Mouse (Mus musculus) CH12.LX (cell line): ENCODE measurements around the gene Larp1. TPM values are rescaled to one million over a fixed set of nuclear protein-coding genes. Genes with fewer than 3 reads are reported as not detected.

ENCODE experiments used
- DNase-seq: peaks from one replicate; pipeline ENCODE4 v3.0.0-alpha.2; 2013; ENCODE audit errors: extremely low read depth
- H3K27ac ChIP-seq: 2 replicates; pipeline ENCODE4 v1.5.1; 2012; ENCODE audit warnings: low read depth, mild to moderate bottlenecking, control low read depth, moderate library complexity; ENCODE audit not compliant: insufficient read depth
- H3K27me3 ChIP-seq: replicated peaks from 2 replicates; pipeline ENCODE3; 2012; ENCODE audit warnings: inconsistent platforms
- H3K36me3 ChIP-seq, 2 experiments: replicated peaks in 1 of 2; 2 replicates each; pipeline versions ENCODE3 to v1.6.1; 2012; ENCODE audit warnings: inconsistent platforms in 1 of 2, low read length in 1 of 2, mild to moderate bottlenecking in 1 of 2, mixed read lengths in 1 of 2, moderate library complexity in 1 of 2; ENCODE audit not compliant: control insufficient read depth in 1 of 2, insufficient read depth in 1 of 2
- H3K4me1 ChIP-seq, 2 experiments: 2 replicates each; pipeline ENCODE4 v1.6.1; 2012; ENCODE audit warnings: inconsistent platforms in 1 of 2, moderate library complexity in 1 of 2; ENCODE audit not compliant: insufficient read depth in 2 of 2, control insufficient read depth in 1 of 2
- H3K4me2 ChIP-seq: 2 replicates; pipeline ENCODE4 v1.6.1; 2012; ENCODE audit warnings: low read depth, mild to moderate bottlenecking, control low read depth; ENCODE audit not compliant: poor library complexity, insufficient read depth, severe bottlenecking
- H3K4me3 ChIP-seq, 3 experiments: fragments of 150-350 bp in 1 of 3; sonication (generic) in 1 of 3; replicated peaks in 1 of 3; 2 replicates each; pipeline versions ENCODE3 to v1.5.1; 2011 to 2012; ENCODE audit warnings: low read depth in 2 of 3, low read length in 2 of 3, mild to moderate bottlenecking in 2 of 3, moderate library complexity in 2 of 3, control low read depth in 1 of 3, improper control_type of control experiment in 1 of 3, inconsistent platforms in 1 of 3, mixed read lengths in 1 of 3; ENCODE audit not compliant: poor library complexity in 1 of 3
- H3K79me2 ChIP-seq: replicated peaks from 2 replicates; pipeline ENCODE4 v1.6.1; 2012; ENCODE audit warnings: mild to moderate bottlenecking, moderate library complexity; ENCODE audit not compliant: control insufficient read depth, poor library complexity, insufficient read depth, severe bottlenecking; ENCODE audit errors: extremely low read depth
- H3K9ac ChIP-seq: 2 replicates; pipeline ENCODE4 v1.6.1; 2012; ENCODE audit warnings: low read depth, mild to moderate bottlenecking, control low read depth, moderate library complexity; ENCODE audit not compliant: insufficient read depth
- H3K9me3 ChIP-seq: replicated peaks from 2 replicates; pipeline ENCODE3; 2012; ENCODE audit warnings: low read length, inconsistent platforms, mixed read lengths
- BHLHE40 ChIP-seq: IDR thresholded peaks from 2 replicates; pipeline ENCODE4 v1.6.1; 2011; ENCODE audit warnings: mild to moderate bottlenecking, low read depth, low read length, improper control_type of control experiment
- CHD1 ChIP-seq: IDR thresholded peaks from 2 replicates; pipeline ENCODE4 v1.6.1; 2012; ENCODE audit warnings: low read depth, low read length, improper control_type of control experiment, inconsistent platforms
- CHD2 ChIP-seq: IDR thresholded peaks from 2 replicates; pipeline ENCODE4 v1.6.1; 2011; ENCODE audit warnings: low read length, improper control_type of control experiment
- CTCF ChIP-seq, 2 experiments: IDR thresholded peaks in 1 of 2; conservative IDR thresholded peaks in 1 of 2; 2 replicates each; pipeline ENCODE4 v1.5.1; 2011 to 2012; ENCODE audit warnings: low read depth in 2 of 2, low read length in 2 of 2, improper control_type of control experiment in 1 of 2, inconsistent platforms in 1 of 2, mild to moderate bottlenecking in 1 of 2, moderate library complexity in 1 of 2
- E2F4 ChIP-seq: IDR thresholded peaks from 2 replicates; pipeline ENCODE4 v1.6.1; 2011; ENCODE audit warnings: low read depth, low read length, improper control_type of control experiment; ENCODE audit not compliant: insufficient replicate concordance
- ELF1 ChIP-seq: IDR thresholded peaks from 2 replicates; pipeline ENCODE4 v1.6.1; 2014; ENCODE audit warnings: low read depth, mild to moderate bottlenecking, inconsistent platforms, low read length, improper control_type of control experiment
- EP300 ChIP-seq: IDR thresholded peaks from 2 replicates; pipeline ENCODE4 v1.6.1; 2011; ENCODE audit warnings: low read length, improper control_type of control experiment
- ETS1 ChIP-seq: conservative IDR thresholded peaks from 2 replicates; pipeline ENCODE4 v1.6.1; 2012; ENCODE audit warnings: low read depth, mild to moderate bottlenecking, inconsistent platforms, low read length, improper control_type of control experiment, moderate library complexity
- GABPA ChIP-seq: IDR thresholded peaks from 2 replicates; pipeline ENCODE4 v1.6.1; 2012; ENCODE audit warnings: low read depth, low read length, improper control_type of control experiment, inconsistent platforms; ENCODE audit not compliant: insufficient replicate concordance
- HCFC1 ChIP-seq: IDR thresholded peaks from 2 replicates; pipeline ENCODE4 v1.6.1; 2012; ENCODE audit warnings: low read depth, mild to moderate bottlenecking, inconsistent platforms, low read length, improper control_type of control experiment
- IRF4 ChIP-seq: IDR thresholded peaks from 2 replicates; pipeline ENCODE4 v1.6.1; 2014; ENCODE audit warnings: low read depth, mild to moderate bottlenecking, inconsistent platforms, low read length, improper control_type of control experiment
- JUN ChIP-seq: IDR thresholded peaks from 2 replicates; pipeline ENCODE4 v1.6.1; 2011; ENCODE audit warnings: low read depth, mild to moderate bottlenecking, low read length, improper control_type of control experiment, moderate library complexity; ENCODE audit not compliant: insufficient read depth
- JUND ChIP-seq: conservative IDR thresholded peaks from 2 replicates; pipeline ENCODE4 v1.6.1; 2011; ENCODE audit warnings: low read depth, low read length, improper control_type of control experiment
- KAT2A ChIP-seq: IDR thresholded peaks from 2 replicates; pipeline ENCODE4 v1.6.1; 2012; ENCODE audit warnings: low read length, improper control_type of control experiment, inconsistent platforms; ENCODE audit not compliant: insufficient replicate concordance
- MAFK ChIP-seq: IDR thresholded peaks from 2 replicates; pipeline ENCODE4 v1.6.1; 2011; ENCODE audit warnings: low read length, improper control_type of control experiment; ENCODE audit not compliant: insufficient replicate concordance
- MAX ChIP-seq: IDR thresholded peaks from 2 replicates; pipeline ENCODE4 v1.6.1; 2011; ENCODE audit warnings: low read length, improper control_type of control experiment
- MAZ ChIP-seq: IDR thresholded peaks from 2 replicates; pipeline ENCODE4 v1.6.1; 2012; ENCODE audit warnings: low read depth, mild to moderate bottlenecking, inconsistent platforms, low read length, improper control_type of control experiment, moderate library complexity
- MEF2A ChIP-seq: IDR thresholded peaks from 2 replicates; pipeline ENCODE4 v1.6.1; 2014; ENCODE audit warnings: low read depth, mild to moderate bottlenecking, inconsistent platforms, low read length, improper control_type of control experiment, borderline replicate concordance
- MXI1 ChIP-seq: IDR thresholded peaks from 2 replicates; pipeline ENCODE4 v1.6.1; 2011; ENCODE audit warnings: mild to moderate bottlenecking, low read depth, low read length, improper control_type of control experiment
- MYC ChIP-seq: IDR thresholded peaks from 2 replicates; pipeline ENCODE4 v1.6.1; 2011; ENCODE audit warnings: low read depth, mild to moderate bottlenecking, improper control_type of control experiment, low read length
- NELFE ChIP-seq: IDR thresholded peaks from 2 replicates; pipeline ENCODE4 v1.6.1; 2011; ENCODE audit warnings: low read depth, low read length, improper control_type of control experiment
- NRF1 ChIP-seq: IDR thresholded peaks from 2 replicates; pipeline ENCODE4 v1.6.1; 2014; ENCODE audit warnings: low read depth, mild to moderate bottlenecking, inconsistent platforms, low read length, improper control_type of control experiment, moderate library complexity
- PAX5 ChIP-seq: IDR thresholded peaks from 2 replicates; pipeline ENCODE4 v1.6.1; 2012; ENCODE audit warnings: low read length, inconsistent platforms, mixed read lengths
- POLR2A ChIP-seq: IDR thresholded peaks from 2 replicates; pipeline ENCODE4 v1.6.1; 2011; ENCODE audit warnings: low read depth, mild to moderate bottlenecking, improper control_type of control experiment, low read length
- POLR2AphosphoS2 ChIP-seq: IDR thresholded peaks from 2 replicates; pipeline ENCODE4 v1.6.1; 2011; ENCODE audit warnings: low read depth, low read length, improper control_type of control experiment
- RAD21 ChIP-seq: IDR thresholded peaks from 2 replicates; pipeline ENCODE4 v1.6.1; 2011; ENCODE audit warnings: low read depth, mild to moderate bottlenecking, low read length, improper control_type of control experiment, moderate library complexity
- RCOR1 ChIP-seq: conservative IDR thresholded peaks from 2 replicates; pipeline ENCODE4 v1.6.1; 2012; ENCODE audit warnings: low read depth, mild to moderate bottlenecking, inconsistent platforms, low read length, improper control_type of control experiment
- SIN3A ChIP-seq: IDR thresholded peaks from 2 replicates; pipeline ENCODE4 v1.6.1; 2012; ENCODE audit warnings: low read length, improper control_type of control experiment, inconsistent platforms
- SMC3 ChIP-seq: IDR thresholded peaks from 2 replicates; pipeline ENCODE4 v1.6.1; 2011; ENCODE audit warnings: low read depth, low read length, improper control_type of control experiment
- TBP ChIP-seq: conservative IDR thresholded peaks from 2 replicates; pipeline ENCODE4 v1.6.1; 2011; ENCODE audit warnings: low read depth, low read length, improper control_type of control experiment
- TCF12 ChIP-seq: IDR thresholded peaks from 2 replicates; pipeline ENCODE4 v1.6.1; 2014; ENCODE audit warnings: low read depth, mild to moderate bottlenecking, inconsistent platforms, low read length, improper control_type of control experiment
- UBTF ChIP-seq: IDR thresholded peaks from 2 replicates; pipeline ENCODE4 v1.6.1; 2012; ENCODE audit warnings: low read depth, mild to moderate bottlenecking, inconsistent platforms, low read length, improper control_type of control experiment, moderate library complexity
- USF1 ChIP-seq: IDR thresholded peaks from 2 replicates; pipeline ENCODE4 v1.6.1; 2014; ENCODE audit warnings: low read depth, mild to moderate bottlenecking, inconsistent platforms, low read length, improper control_type of control experiment
- USF2 ChIP-seq: conservative IDR thresholded peaks from 2 replicates; pipeline ENCODE4 v1.6.1; 2011; ENCODE audit warnings: low read depth, low read length, improper control_type of control experiment
- ZC3H11A ChIP-seq: IDR thresholded peaks from 2 replicates; pipeline ENCODE4 v1.6.1; 2012; ENCODE audit warnings: low read depth, mild to moderate bottlenecking, inconsistent platforms, low read length, improper control_type of control experiment
- ZKSCAN1 ChIP-seq: IDR thresholded peaks from 2 replicates; pipeline ENCODE4 v1.6.1; 2012; ENCODE audit warnings: low read depth, inconsistent platforms, low read length, improper control_type of control experiment, borderline replicate concordance
- ZMIZ1 ChIP-seq: IDR thresholded peaks from 2 replicates; pipeline ENCODE4 v1.6.1; 2012; ENCODE audit warnings: low read depth, mild to moderate bottlenecking, inconsistent platforms, low read length, improper control_type of control experiment
- ZNF384 ChIP-seq: IDR thresholded peaks from 2 replicates; pipeline ENCODE4 v1.6.1; 2012; ENCODE audit warnings: low read depth, low read length, improper control_type of control experiment, inconsistent platforms
- dilution Hi-C: fragments of 300-500 bp; cut with MboI; formaldehyde crosslinking; loops from 2 replicates; pipeline ENCODE4 v1.14.3; 2020; ENCODE audit warnings: low sequenced_read_pairs; ENCODE audit not compliant: extremely low pct_unique_long_range_greater_than_20kb, extremely low pct_ligation_motif_present
- in situ Hi-C: fragments of 300-500 bp; cut with MboI; formaldehyde crosslinking; loops from 3 replicates; pipeline ENCODE4 v1.14.3; 2019; ENCODE audit warnings: low sequenced_read_pairs, low pct_ligation_motif_present, low pct_unique_long_range_greater_than_20kb, mixed read lengths
- polyA plus RNA-seq: library from polyadenylated mRNA; unstranded; fragments of >175 nt; gene quantifications from 2 replicates; pipeline ENCODE4 v1.2.1, GENCODE M21; 2012; ENCODE audit warnings: low read depth; ENCODE audit not compliant: insufficient read length
- total RNA-seq, 2 experiments: library from RNA; depleted of rRNA; stranded (reverse); fragments of 300-350 nt in 1 of 2; fragments of >200 nt in 1 of 2; gene quantifications; 2 replicates each; pipeline ENCODE4 v1.2.3; 2012 to 2014

The Larp1 gene
- total and polyA plus RNA-seq, 3 experiments = 38.2 to 284 (median 94.1) TPM

DNA sequence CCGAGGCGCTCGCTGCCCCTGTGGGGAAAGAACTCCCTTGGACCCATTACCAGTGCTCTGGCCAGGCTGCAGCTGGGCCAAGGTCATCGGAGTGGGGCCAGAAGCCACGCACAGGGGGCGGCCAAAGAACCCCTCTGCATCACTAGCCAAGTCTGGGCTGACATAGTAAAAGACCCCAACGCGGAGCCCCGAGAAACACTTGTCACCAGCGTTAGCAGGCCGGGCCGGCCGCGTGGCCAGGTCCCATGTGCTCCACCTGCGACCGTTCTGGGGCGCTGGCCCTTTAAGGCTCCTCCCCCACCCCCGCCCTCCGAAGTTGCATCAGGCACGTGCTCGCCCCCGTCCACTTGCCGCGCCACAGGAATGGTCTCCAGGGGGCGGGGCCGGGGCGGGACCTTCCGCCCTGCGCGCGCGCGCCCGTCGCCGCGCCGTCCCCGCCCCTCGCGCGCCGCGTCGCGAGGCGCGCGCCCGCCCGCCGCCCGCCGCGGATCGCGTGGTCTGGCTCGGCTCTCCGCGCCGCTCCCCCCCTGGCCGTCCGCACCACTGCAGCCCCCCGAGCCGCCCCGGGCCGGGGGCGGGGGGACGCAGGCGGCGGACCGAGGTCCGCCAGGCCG, 320 bp upstream of the Larp1 start:
- dilution Hi-C loops = no loop called here
- TF ChIP-seq SIN3A = peak; percentile 75
- TF ChIP-seq UBTF = no peak
- TF ChIP-seq POLR2A = peak; percentile 97
- peak; percentile 77 for TF ChIP-seq TBP
- TF ChIP-seq RAD21 = no peak
- TF ChIP-seq ZC3H11A = no peak
- peak; percentile 94 for TF ChIP-seq NELFE
- TF ChIP-seq GABPA = no peak
- no peak for TF ChIP-seq CTCF (conservative IDR thresholded peaks at IDR 0.05 in 1 of 2, IDR thresholded peaks at IDR 0.05 in 1 of 2; ENCODE audit: low read depth in 2 of 2, low read length in 2 of 2)
- peak; percentile 58; the same call in 1 of the 2 replicates for TF ChIP-seq NRF1
- peak; percentile 97 for TF ChIP-seq MAZ
- TF ChIP-seq EP300 = no peak
- no peak for TF ChIP-seq ZKSCAN1
- TF ChIP-seq CHD1 = no peak
- TF ChIP-seq HCFC1 = peak; percentile 71
- TF ChIP-seq USF1 = peak; percentile 77
- TF ChIP-seq ETS1 = peak; percentile 29; the same call in 1 of the 2 replicates
- peak; percentile 99 for TF ChIP-seq MAX
- TF ChIP-seq MEF2A = peak; percentile 66; the same call in 1 of the 2 replicates
- TF ChIP-seq SMC3 = no peak
- no peak for TF ChIP-seq USF2
- TF ChIP-seq E2F4 = no peak
- no peak for TF ChIP-seq MAFK
- TF ChIP-seq CHD2 = no peak
- peak; percentile 98 for TF ChIP-seq BHLHE40
- no peak for TF ChIP-seq ZNF384
- peak; percentile 64; the same call in 1 of the 2 replicates for TF ChIP-seq POLR2AphosphoS2
- peak; percentile 99 for TF ChIP-seq MXI1
- TF ChIP-seq JUN = no peak
- no peak for TF ChIP-seq PAX5
- no peak for TF ChIP-seq KAT2A
- TF ChIP-seq ELF1 = peak; percentile 51; the same call in 1 of the 2 replicates
- TF ChIP-seq MYC = peak; percentile 100
- peak; percentile 87 for TF ChIP-seq TCF12
- TF ChIP-seq IRF4 = peak; percentile 5; the same call in 1 of the 2 replicates
- TF ChIP-seq JUND = no peak
- TF ChIP-seq ZMIZ1 = peak; percentile 84
- TF ChIP-seq RCOR1 = no peak
- TF ChIP-seq, all 38 proteins: peak for 19
- Histone ChIP-seq H3K9ac (peak overlapping the region; percentile 87), H3K4me3 (peak overlapping the region; percentile 84 to 100 (median 87)), H3K27ac (peak overlapping the region; percentile 1; the same call in 1 of the 2 replicates), H3K27me3 (no peaks in the 10 kb centered on the region), H3K79me2 (peaks cover 56% of the 10 kb centered on the region), H3K4me2 (peak overlapping the region; percentile 81), H3K4me1 (peaks cover 0 to 31% of the 10 kb centered on the region in 2 experiments; a peak in 2 of 4 replicates), H3K9me3 (no peaks in the 10 kb centered on the region), H3K36me3 (peaks cover 0 to 10% of the 10 kb centered on the region in 2 experiments)
- peak; percentile 96 for DNase-seq
- in situ Hi-C loops = no loop called here
